Mouse (Mus musculus) layer of hippocampus, adult 18-20 months (tissue): ENCODE data around the gene Parp9. TPM values are rescaled to one million over a fixed set of nuclear protein-coding genes. Genes with fewer than 3 reads are reported as not detected.
"Not testable (repeated sequence)": the region's sequence is repeated elsewhere in the genome, so short reads cannot be mapped to it uniquely, and the experiment has no call there.

Source experiments
- DNase-seq, 2 experiments: peaks; one replicate each; pipeline ENCODE4 v3.0.0; 2022; ENCODE audit warnings: low spot score in 2 of 2
- total RNA-seq, 2 experiments: library from RNA; stranded (reverse); gene quantifications; 2 replicates each; pipeline ENCODE4 v1.2.3; 2021

The Parp9 gene
- total RNA-seq, 2 experiments from 2014 or later: 2.8 to 3.2 TPM

DNA sequence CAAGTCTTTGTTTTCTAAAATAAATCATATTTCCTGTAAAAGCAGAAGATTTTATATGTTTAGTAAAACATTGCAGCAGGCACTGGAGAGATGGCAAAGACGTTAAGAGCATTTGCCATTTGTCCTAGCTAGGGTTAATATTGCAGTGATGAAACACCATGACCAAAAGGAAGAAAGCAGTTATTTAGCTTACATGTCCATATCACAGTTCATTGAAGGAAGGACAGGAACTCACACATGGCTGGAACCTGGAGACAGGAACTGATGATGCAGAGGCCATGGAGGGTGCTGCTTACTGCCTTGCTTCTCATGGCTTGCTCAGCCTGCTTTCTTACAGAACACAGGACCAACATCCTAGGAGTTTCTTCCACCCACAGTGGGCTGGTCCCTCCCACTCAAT lies 54.1 kb downstream of the Parp9 start:
- DNase-seq: peak in 1 of 2 experiments; percentile 6

DNA sequence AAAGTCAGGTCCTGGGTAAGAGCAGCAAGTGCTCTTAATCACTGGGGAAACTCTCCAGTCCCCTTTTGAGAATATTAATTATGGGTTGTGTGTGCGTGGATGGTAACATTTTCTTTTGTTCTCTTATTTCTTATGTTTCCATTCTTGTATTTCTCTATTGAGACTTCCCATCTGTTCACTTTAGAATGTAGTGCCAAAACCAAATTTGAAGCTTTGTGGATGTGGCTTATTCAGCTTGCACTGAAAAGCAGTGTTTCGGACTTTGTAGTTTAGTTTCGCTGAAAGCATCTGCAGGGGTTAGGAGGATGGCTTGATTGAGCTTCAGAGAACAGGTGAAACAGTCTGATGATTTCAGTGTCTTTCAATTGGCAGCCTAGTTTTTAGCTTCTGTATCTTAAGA lies 55.0 kb downstream of the Parp9 start:
- DNase-seq: peak in 1 of 2 experiments; percentile 25

DNA sequence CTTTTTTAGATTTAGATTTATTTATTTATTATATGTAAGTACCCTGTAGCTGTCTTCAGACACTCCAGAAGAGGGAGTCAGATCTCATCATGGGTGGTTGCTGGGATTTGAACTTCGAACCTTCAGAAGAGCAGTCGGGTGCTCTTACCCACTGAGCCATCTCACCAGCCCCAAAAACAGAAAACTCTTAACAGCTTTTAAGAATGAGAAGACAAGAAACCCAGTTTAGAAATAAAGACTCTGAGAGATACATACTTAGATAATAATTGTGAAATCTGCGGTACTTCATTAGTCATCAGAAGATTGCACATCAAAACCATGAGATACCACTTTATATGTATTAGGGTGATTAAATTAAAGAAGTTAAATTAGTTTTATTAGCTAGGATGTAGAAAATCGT lies 60.6 kb downstream of the Parp9 start:
- not testable (repeated sequence) for DNase-seq

DNA sequence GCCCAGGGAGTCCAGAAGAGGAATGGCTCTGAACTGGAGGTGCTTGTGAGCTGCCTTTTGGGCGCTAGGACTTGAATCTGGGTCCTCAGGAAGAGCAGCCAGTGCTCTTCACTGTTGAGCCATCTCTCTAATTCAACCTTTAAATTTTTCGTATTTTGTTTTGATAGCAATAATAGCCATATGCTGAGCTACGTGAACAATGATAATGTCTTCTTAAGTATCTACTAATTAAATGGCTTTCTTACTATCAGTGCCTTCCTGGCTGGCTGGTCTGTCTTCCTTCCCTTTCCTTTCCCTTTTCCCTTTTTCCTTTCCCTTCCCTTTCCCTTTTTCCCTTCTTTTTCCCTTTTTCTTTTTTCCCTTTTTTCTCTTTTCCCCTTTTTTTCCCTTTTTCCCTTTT lies 70.1 kb downstream of the Parp9 start:
- DNase-seq: no peak

DNA sequence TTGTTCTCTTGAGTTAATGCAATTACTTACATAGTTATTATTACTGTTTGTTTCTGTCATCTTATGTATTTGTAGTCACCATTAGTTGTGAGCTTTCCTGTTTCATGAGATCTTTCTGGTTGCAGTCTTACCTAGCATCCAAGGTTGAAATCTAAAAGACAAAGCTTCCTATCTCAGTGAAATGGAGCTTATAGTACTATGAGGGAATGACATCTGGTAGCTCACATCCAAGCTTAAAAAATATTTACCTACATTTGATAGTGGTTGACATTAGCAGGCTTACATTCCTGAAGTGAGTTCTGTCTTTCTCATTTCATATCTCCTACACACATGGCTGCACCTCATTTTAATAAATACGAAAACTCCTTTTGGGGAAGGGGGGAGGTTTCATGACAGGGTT lies 78.1 kb downstream of the Parp9 start:
- no peak for DNase-seq

Other genes with a start within 250 kb of the Parp9 start
- gene Dirc2, start 169.1 kb upstream of the Parp9 start, total RNA-seq: 10 to 100 TPM; 66.5 to 67.3 TPM
- 1 to 10 TPM; 5.6 to 6.4 TPM for gene Hspbap1, start 168.1 kb upstream of the Parp9 start, total RNA-seq
- gene Parp14, start 66.9 kb upstream of the Parp9 start, total RNA-seq: 1 to 10 TPM; 1.1 to 1.2 TPM
- 1 to 10 TPM; 5.4 to 5.7 TPM for gene Dtx3l, start 681 bp downstream of the Parp9 start, total RNA-seq
- gene Kpna1, start 40.3 kb downstream of the Parp9 start, total RNA-seq: 100 to 1,000 TPM; 137 to 143 TPM
- gene Wdr5b, start 102.7 kb downstream of the Parp9 start, total RNA-seq: 1 to 10 TPM; 4.3 to 4.6 TPM
- 10 to 100 TPM; 72.2 to 83.8 TPM for gene Fam162a, start 133.1 kb downstream of the Parp9 start, total RNA-seq
- 10 to 100 TPM; 18.8 to 21.2 TPM for gene Ccdc58, start 133.2 kb downstream of the Parp9 start, total RNA-seq
- gene Csta1, start 192.8 kb downstream of the Parp9 start, total RNA-seq: not detected
- gene Stfa2l1, start 218.3 kb downstream of the Parp9 start, total RNA-seq: not detected
- not detected for gene Gm5483, start 245.7 kb downstream of the Parp9 start, total RNA-seq